Comparison of ENCODE assay signal across 9 mouse cellular contexts in genomic region chr8:119756147-119756461, GRCm38 (mm10). TPM values are rescaled to one million over a fixed set of nuclear protein-coding genes. Genes with fewer than 3 reads are reported as not detected.
DNase-seq lines count a peak whose midpoint lies in the region; ATAC-seq and TF ChIP-seq lines count a peak whose summit lies in the region.
"Had no signal": no experiment of that assay in that cellular context is flagged by ENCODE, and none has a peak within 500 bp of the region (broad histone marks: within the 10 kb centered on the region; RNA-seq: fewer than 3 reads in every experiment).

No protein-coding gene starts in this region.

- no peak overlapping the region for H3K9ac ChIP-seq in forebrain, embryonic 12.5 days
- H3K9ac ChIP-seq in forebrain, embryonic 11.5 days (ENCODE audit: low read length): no peak overlapping the region
- no peak overlapping the region; the same call in 1 of the 2 replicates for H3K9ac ChIP-seq in lung, embryonic 16.5 days (ENCODE audit: low read length)
- no peak overlapping the region for H3K9ac ChIP-seq in limb, embryonic 14.5 days (ENCODE audit: low read depth, low read length, severe bottlenecking)

- H3K27ac ChIP-seq in forebrain, embryonic 12.5 days: no peak overlapping the region
- H3K27ac ChIP-seq in forebrain, embryonic 11.5 days (ENCODE audit: low read depth, low read length): no peak overlapping the region
- H3K27ac ChIP-seq in lung, embryonic 16.5 days (ENCODE audit: low read length): no peak overlapping the region
- H3K27ac ChIP-seq in limb, embryonic 14.5 days (replicated peaks; ENCODE audit: low read depth, low read length): no peak overlapping the region
- no peak overlapping the region for H3K27ac ChIP-seq in small intestine, adult 2 months (ENCODE audit: insufficient read depth, low read depth, low read length)

- WGBS in forebrain, embryonic 12.5 days: 55% methylated on average over 2 of the region's 2 CpGs
- WGBS in forebrain, embryonic 11.5 days: 49% methylated on average over 2 of the region's 2 CpGs
- 71% methylated on average over 2 of the region's 2 CpGs for WGBS in lung, embryonic 16.5 days
- WGBS in lung, adult 2 months: 82% methylated on average over 2 of the region's 2 CpGs
- 63% methylated on average over 2 of the region's 2 CpGs for WGBS in limb, embryonic 14.5 days
- 84% methylated on average over 2 of the region's 2 CpGs for WGBS in small intestine, adult 2 months

- H3K9me3 ChIP-seq in forebrain, embryonic 12.5 days: no peaks in the 10 kb centered on the region
- H3K9me3 ChIP-seq in forebrain, embryonic 11.5 days (ENCODE audit: control insufficient read depth, low read length): no peaks in the 10 kb centered on the region
- no peaks in the 10 kb centered on the region for H3K9me3 ChIP-seq in lung, embryonic 16.5 days (ENCODE audit: control insufficient read depth, low read length)
- no peaks in the 10 kb centered on the region for H3K9me3 ChIP-seq in limb, embryonic 14.5 days (ENCODE audit: control insufficient read depth, low read length)

- H3K36me3 ChIP-seq in forebrain, embryonic 12.5 days (replicated peaks): no peaks in the 10 kb centered on the region; the same call in 1 of the 2 replicates
- H3K36me3 ChIP-seq in forebrain, embryonic 11.5 days (ENCODE audit: control insufficient read depth, insufficient read depth, low read length): no peaks in the 10 kb centered on the region
- no peaks in the 10 kb centered on the region for H3K36me3 ChIP-seq in lung, embryonic 16.5 days (ENCODE audit: control insufficient read depth, insufficient read depth, low read length)
- H3K36me3 ChIP-seq in limb, embryonic 14.5 days (ENCODE audit: control insufficient read depth, insufficient read depth, low read length): peaks cover 2% of the 10 kb centered on the region; the same call in 1 of the 2 replicates
- 0 out of 2 replicates have a peak, but pooled peaks cover 2% of the 10 kb centered on the region for H3K36me3 ChIP-seq in small intestine, adult 2 months (ENCODE audit: control insufficient read depth, insufficient read depth, low read length)

- no peak for DNase-seq in forebrain, embryonic 11.5 days (ENCODE audit: low spot score)
- DNase-seq in lung, adult 2 months: no peak
- no peak for DNase-seq in limb, embryonic 14.5 days (ENCODE audit: low spot score)
- no peak for DNase-seq in left cerebral cortex, adult 11 months (ENCODE audit: low spot score)
- no peak for DNase-seq in cerebellum, postnatal 25 days
- DNase-seq: cerebellum, adult 2 months had no signal

- H3K4me1 ChIP-seq in forebrain, embryonic 12.5 days: peaks cover 23% of the 10 kb centered on the region
- H3K4me1 ChIP-seq in forebrain, embryonic 11.5 days (replicated peaks; ENCODE audit: control insufficient read depth, insufficient read depth, low read length): peaks cover 4% of the 10 kb centered on the region
- peaks cover 6% of the 10 kb centered on the region; the same call in 1 of the 2 replicates for H3K4me1 ChIP-seq in lung, embryonic 16.5 days (replicated peaks; ENCODE audit: control insufficient read depth, insufficient read depth, low read length)
- H3K4me1 ChIP-seq in lung, adult 2 months (ENCODE audit: control insufficient read depth, insufficient read depth, low read length): no peaks in the 10 kb centered on the region
- peaks cover 8% of the 10 kb centered on the region for H3K4me1 ChIP-seq in limb, embryonic 14.5 days (ENCODE audit: control insufficient read depth, insufficient read depth, low read length)
- peaks cover 5% of the 10 kb centered on the region for H3K4me1 ChIP-seq in small intestine, adult 2 months (ENCODE audit: control insufficient read depth, insufficient read depth, insufficient read length, low read length)

- peak overlapping the region; percentile 43; the same call in 1 of the 2 replicates for H3K4me2 ChIP-seq in forebrain, embryonic 12.5 days
- H3K4me2 ChIP-seq in forebrain, embryonic 11.5 days (ENCODE audit: low read depth, low read length, severe bottlenecking): no peak overlapping the region
- H3K4me2 ChIP-seq in lung, embryonic 16.5 days (ENCODE audit: low read depth, low read length): peak overlapping the region; percentile 49
- H3K4me2 ChIP-seq in limb, embryonic 14.5 days (replicated peaks; ENCODE audit: low read depth, low read length, severe bottlenecking): peak overlapping the region; percentile 43; the same call in 1 of the 2 replicates

- no peak for TF ChIP-seq CTCF in lung, adult 2 months (IDR thresholded peaks at IDR 0.05; ENCODE audit: insufficient read depth, low read length)
- no peak for TF ChIP-seq CTCF in small intestine, adult 2 months (IDR thresholded peaks at IDR 0.05; ENCODE audit: extremely low read depth, insufficient read length, insufficient replicate concordance, low read depth, low read length)

- no peaks in the 10 kb centered on the region for H3K27me3 ChIP-seq in forebrain, embryonic 12.5 days
- H3K27me3 ChIP-seq in forebrain, embryonic 11.5 days (ENCODE audit: control insufficient read depth, insufficient read depth, low read length): no peaks in the 10 kb centered on the region
- no peaks in the 10 kb centered on the region for H3K27me3 ChIP-seq in lung, embryonic 16.5 days (ENCODE audit: control insufficient read depth, insufficient read depth, low read depth, low read length)
- no peaks in the 10 kb centered on the region for H3K27me3 ChIP-seq in limb, embryonic 14.5 days (ENCODE audit: control insufficient read depth, insufficient read depth, low read length)
- no peaks in the 10 kb centered on the region for H3K27me3 ChIP-seq in small intestine, adult 2 months (ENCODE audit: control insufficient read depth, insufficient read depth, low read length)

- ATAC-seq in forebrain, embryonic 12.5 days (ENCODE audit: low FRiP score): no peak
- ATAC-seq in forebrain, embryonic 11.5 days (replicated peaks; ENCODE audit: low FRiP score): no peak
- no peak for ATAC-seq in lung, embryonic 16.5 days (ENCODE audit: low read depth)
- no peak for ATAC-seq in limb, embryonic 14.5 days (ENCODE audit: low FRiP score, low read depth)

- no peak for TF ChIP-seq POLR2A in lung, adult 2 months (IDR thresholded peaks at IDR 0.05; ENCODE audit: borderline replicate concordance, extremely low read depth, low read depth, low read length)
- TF ChIP-seq POLR2A in limb, embryonic 14.5 days (IDR thresholded peaks at IDR 0.05; ENCODE audit: borderline replicate concordance, extremely low read depth, insufficient read depth, insufficient read length): no peak
- TF ChIP-seq POLR2A in small intestine, adult 2 months (IDR thresholded peaks at IDR 0.05; ENCODE audit: low read depth, low read length): no peak

- H3K4me3 ChIP-seq in forebrain, embryonic 12.5 days (replicated peaks): no peak overlapping the region
- H3K4me3 ChIP-seq in forebrain, embryonic 11.5 days (ENCODE audit: low read depth, low read length): no peak overlapping the region
- H3K4me3 ChIP-seq in lung, embryonic 16.5 days (ENCODE audit: low read length): no peak overlapping the region
- H3K4me3 ChIP-seq in lung, adult 2 months (replicated peaks; ENCODE audit: extremely low read depth, low read depth, low read length): no peak overlapping the region
- no peak overlapping the region for H3K4me3 ChIP-seq in limb, embryonic 14.5 days (replicated peaks; ENCODE audit: low read length)
- peak overlapping the region; percentile 54 for H3K4me3 ChIP-seq in small intestine, adult 2 months (ENCODE audit: low read depth, low read length)

RNA-seq across cellular contexts. Expression of gene Tldc1, which starts 22.1 kb away (rescaled TPM):
- 10.9 and 12.7 TPM in 2 replicates for polyA plus RNA-seq in forebrain, embryonic 12.5 days (2016; fragmentation: Nextera tagmentation; extraction: Ambion mirVana)
- 12.6 and 13.4 TPM in 2 replicates for polyA plus RNA-seq in forebrain, embryonic 11.5 days (2014; fragmentation: Nextera tagmentation; extraction: Ambion mirVana)
- 13.9 and 15.3 TPM in 2 replicates for polyA plus RNA-seq in lung, embryonic 16.5 days (2015; fragmentation: Nextera tagmentation; extraction: Ambion mirVana)
- polyA plus RNA-seq in lung, adult 2 months (2012; rRNA removed): 10.2 and 10.8 TPM in 2 replicates
- 10.6 and 11.7 TPM in 2 replicates for polyA plus RNA-seq in limb, embryonic 14.5 days (2012; rRNA removed)
- 5.1 and 6.7 TPM in 2 replicates for polyA plus RNA-seq in limb, embryonic 14.5 days (2014; fragmentation: Nextera tagmentation; extraction: Ambion mirVana)
- 4.6 and 7.4 TPM in 2 replicates for polyA plus RNA-seq in small intestine, adult 2 months (2012; rRNA removed)

RNA-seq across cellular contexts. Expression of gene Atp2c2, which starts 56.3 kb away (rescaled TPM):
- 0.26 and 0.87 TPM in 2 replicates for polyA plus RNA-seq in forebrain, embryonic 12.5 days (2016; fragmentation: Nextera tagmentation; extraction: Ambion mirVana)
- polyA plus RNA-seq in forebrain, embryonic 11.5 days (2014; fragmentation: Nextera tagmentation; extraction: Ambion mirVana): 1.0 and 1.7 TPM in 2 replicates
- 3.5 and 4.0 TPM in 2 replicates for polyA plus RNA-seq in lung, embryonic 16.5 days (2015; fragmentation: Nextera tagmentation; extraction: Ambion mirVana)
- 5.4 and 7.2 TPM in 2 replicates for polyA plus RNA-seq in lung, adult 2 months (2012; rRNA removed)
- polyA plus RNA-seq in limb, embryonic 14.5 days (2012; rRNA removed): 2.1 and 3.1 TPM in 2 replicates
- polyA plus RNA-seq in limb, embryonic 14.5 days (2014; fragmentation: Nextera tagmentation; extraction: Ambion mirVana): 2.3 and 2.6 TPM in 2 replicates
- polyA plus RNA-seq in small intestine, adult 2 months (2012; rRNA removed): 3.0 and 4.8 TPM in 2 replicates
